Mouse (Mus musculus): ENCODE measurements at regions not wholly inside any gene's neighbourhood (a gene's known extent, or its start where the extent isn't known, plus 50 kb on each side); places are given as distances from the start of the nearest gene placed in this dataset.
"Not testable (repeated sequence)": the region's sequence is repeated elsewhere in the genome, so short reads cannot be mapped to it uniquely, and the experiment has no call there.

DNA sequence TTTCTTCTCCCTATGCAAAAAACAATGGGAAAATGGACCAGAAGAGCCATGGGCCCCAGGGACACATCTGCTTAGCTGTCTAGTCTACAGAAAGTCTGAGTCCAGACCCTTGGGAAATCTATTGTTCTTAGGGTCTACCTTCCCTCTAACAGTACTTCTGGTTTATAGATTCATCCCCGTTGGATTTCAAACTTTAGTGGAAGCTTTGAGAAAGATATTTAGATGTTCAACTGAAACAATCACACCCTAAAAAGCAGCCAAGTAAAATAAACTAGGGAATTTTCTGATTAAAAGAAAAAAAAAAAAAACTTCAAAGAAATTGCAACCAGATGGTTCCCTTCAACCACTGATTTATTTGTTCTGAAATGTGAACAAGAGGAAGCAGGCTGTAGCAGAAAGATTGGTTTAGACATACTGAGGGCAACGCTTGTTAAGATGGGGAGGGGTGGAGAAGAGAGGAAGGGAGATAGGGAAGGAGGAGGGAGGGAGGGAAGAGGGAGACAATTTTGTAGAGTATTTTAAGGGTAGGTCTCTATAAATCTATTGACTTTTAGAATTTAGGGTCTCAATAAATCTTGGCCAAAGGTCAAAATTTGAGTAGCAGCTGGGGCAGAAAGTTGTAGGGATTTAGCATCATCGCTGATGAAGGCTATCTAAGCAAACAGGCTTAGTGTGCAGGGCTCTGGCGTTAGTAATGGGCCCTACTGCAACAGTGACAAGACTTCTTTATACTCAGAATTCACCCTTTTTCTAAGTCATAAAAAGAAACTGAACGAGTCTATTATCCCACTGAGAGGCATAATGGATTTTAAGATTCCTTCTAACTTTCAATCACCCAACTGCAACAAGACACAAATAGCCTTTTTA, 132.3 kb upstream of the Supt20 start:
- ATAC-seq, result no peak
- H3K4me2 ChIP-seq (ENCODE audit: low read length), result no peak overlapping the region
- WGBS, result 69% methylated on average over 5 of the region's 5 CpGs

DNA sequence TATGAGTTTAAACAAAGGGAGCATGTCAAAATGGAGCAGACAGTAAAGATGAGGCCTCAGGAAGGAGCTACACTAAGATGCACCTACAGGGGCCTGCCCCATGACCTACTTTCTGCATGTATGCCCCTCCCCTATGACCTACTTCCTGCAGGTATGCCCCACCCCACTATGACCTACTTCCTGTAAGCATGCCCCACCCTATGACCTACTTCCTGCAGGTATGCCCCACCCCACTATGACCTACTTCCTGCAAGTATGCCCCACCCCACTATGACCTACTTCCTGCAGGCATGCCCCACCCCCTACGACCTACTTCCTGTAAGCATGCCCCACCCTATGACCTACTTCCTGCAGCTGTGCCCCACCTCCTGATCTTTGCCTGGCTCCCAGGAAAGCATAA, 125.3 kb upstream of the Supt20 start:
- no peak for ATAC-seq
- Histone ChIP-seq H3K4me1 (ENCODE audit: control insufficient read depth, insufficient read depth, low read depth, low read length) (no peaks in the 10 kb centered on the region), H3K4me2 (ENCODE audit: low read length) (no peak overlapping the region), H3K27ac (ENCODE audit: low read depth, low read length) (no peak overlapping the region), H3K4me3 (ENCODE audit: low read length) (no peak overlapping the region), H3K9ac (ENCODE audit: low read depth, low read length) (no peak overlapping the region), H3K27me3 (replicated peaks; ENCODE audit: control insufficient read depth, insufficient read depth, low read length) (no peaks in the 10 kb centered on the region), H3K9me3 (ENCODE audit: control insufficient read depth, low read length) (no peaks in the 10 kb centered on the region), H3K36me3 (ENCODE audit: control insufficient read depth, insufficient read depth, low read length) (no peaks in the 10 kb centered on the region)
- WGBS, result 94% methylated on average over 1 of the region's 1 CpGs

More for the DNA sequence above, 132.3 kb upstream of the Supt20 start:
- no peaks in the 10 kb centered on the region for H3K4me1 ChIP-seq (ENCODE audit: control insufficient read depth, insufficient read depth, low read depth, low read length)
- H3K9ac ChIP-seq (ENCODE audit: low read depth, low read length), result no peak overlapping the region
- H3K4me3 ChIP-seq (ENCODE audit: low read length), result no peak overlapping the region
- no peak overlapping the region for H3K27ac ChIP-seq (ENCODE audit: low read depth, low read length)
- no peaks in the 10 kb centered on the region for H3K9me3 ChIP-seq (ENCODE audit: control insufficient read depth, low read length)
- no peaks in the 10 kb centered on the region for H3K36me3 ChIP-seq (ENCODE audit: control insufficient read depth, insufficient read depth, low read length)
- no peaks in the 10 kb centered on the region for H3K27me3 ChIP-seq (replicated peaks; ENCODE audit: control insufficient read depth, insufficient read depth, low read length)

DNA sequence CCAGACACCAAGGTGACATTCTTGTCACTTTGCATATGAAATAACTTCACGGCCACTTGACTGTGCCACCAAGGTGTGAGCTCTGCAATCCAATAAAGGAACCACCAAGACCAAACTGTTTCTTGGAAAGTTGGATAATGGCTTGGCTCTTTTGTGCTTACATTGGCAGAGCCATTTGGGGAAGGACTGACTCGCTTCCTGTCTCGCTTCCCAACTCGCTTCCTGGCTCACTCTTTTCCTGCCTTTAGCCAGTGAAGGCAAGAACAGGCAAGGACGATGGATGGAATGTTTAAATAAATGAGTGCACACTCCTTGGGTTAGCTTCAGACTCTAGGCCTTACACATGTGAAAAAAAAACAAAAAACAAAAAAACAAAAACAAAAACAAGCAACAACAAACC, 124.5 kb upstream of the Supt20 start:
- no peak overlapping the region for H3K4me3 ChIP-seq (ENCODE audit: low read length)
- 89% methylated on average over 5 of the region's 5 CpGs for WGBS
- H3K9me3 ChIP-seq (ENCODE audit: control insufficient read depth, low read length), result no peaks in the 10 kb centered on the region
- no peaks in the 10 kb centered on the region for H3K36me3 ChIP-seq (ENCODE audit: control insufficient read depth, insufficient read depth, low read length)
- H3K27me3 ChIP-seq (replicated peaks; ENCODE audit: control insufficient read depth, insufficient read depth, low read length), result no peaks in the 10 kb centered on the region
- H3K9ac ChIP-seq (ENCODE audit: low read depth, low read length), result no peak overlapping the region
- ATAC-seq, result no peak
- H3K27ac ChIP-seq (ENCODE audit: low read depth, low read length), result no peak overlapping the region
- no peaks in the 10 kb centered on the region for H3K4me1 ChIP-seq (ENCODE audit: control insufficient read depth, insufficient read depth, low read depth, low read length)
- H3K4me2 ChIP-seq (ENCODE audit: low read length), result no peak overlapping the region

DNA sequence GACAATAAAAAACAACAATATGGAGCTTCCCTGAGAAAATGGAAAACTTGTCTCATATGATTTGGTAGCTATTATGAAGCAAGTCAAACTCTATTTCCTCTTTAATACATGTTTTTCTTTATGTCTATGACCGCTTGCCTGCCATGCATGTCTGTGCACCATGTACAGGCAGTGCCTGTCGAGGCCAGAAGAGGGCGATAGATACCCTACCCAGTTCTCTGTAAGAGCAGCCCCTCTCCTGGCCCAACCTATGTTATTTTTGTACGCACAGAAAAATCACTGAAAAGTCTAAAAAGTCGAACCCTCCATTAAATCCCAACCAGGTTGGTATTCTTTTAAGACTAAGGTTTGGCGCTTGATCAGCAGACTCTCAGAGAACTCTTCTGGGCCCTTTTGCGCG, 122.1 kb upstream of the Supt20 start:
- Histone ChIP-seq H3K4me2 (ENCODE audit: low read length) (no peak overlapping the region), H3K9me3 (ENCODE audit: control insufficient read depth, low read length) (no peaks in the 10 kb centered on the region), H3K4me1 (ENCODE audit: control insufficient read depth, insufficient read depth, low read depth, low read length) (no peaks in the 10 kb centered on the region), H3K36me3 (ENCODE audit: control insufficient read depth, insufficient read depth, low read length) (no peaks in the 10 kb centered on the region), H3K4me3 (ENCODE audit: low read length) (no peak overlapping the region), H3K27ac (ENCODE audit: low read depth, low read length) (no peak overlapping the region), H3K9ac (ENCODE audit: low read depth, low read length) (no peak overlapping the region), H3K27me3 (replicated peaks; ENCODE audit: control insufficient read depth, insufficient read depth, low read length) (no peaks in the 10 kb centered on the region)
- WGBS, result 77% methylated on average over 8 of the region's 8 CpGs
- no peak for ATAC-seq

DNA sequence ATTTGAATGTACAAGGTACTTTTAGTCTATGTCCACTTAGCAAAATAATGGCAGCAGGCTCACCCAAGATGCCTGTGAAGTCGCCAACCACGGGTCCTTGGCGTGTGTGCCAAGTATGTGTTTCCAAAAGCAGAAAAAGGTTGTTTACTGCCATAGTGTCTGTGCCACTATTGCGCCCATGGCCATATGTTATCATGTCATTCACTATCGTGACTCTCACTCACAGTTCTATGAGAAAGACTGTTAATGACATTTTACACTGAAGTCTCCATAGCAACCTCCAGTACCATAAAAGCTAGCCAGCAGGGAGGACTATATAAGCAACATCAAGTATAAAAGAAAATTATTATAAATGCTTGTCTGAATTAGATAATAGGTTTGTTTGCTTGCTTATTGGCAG, 114.8 kb upstream of the Supt20 start:
- ATAC-seq, result no peak
- Histone ChIP-seq H3K4me1 (ENCODE audit: control insufficient read depth, insufficient read depth, low read depth, low read length) (no peaks in the 10 kb centered on the region), H3K9me3 (ENCODE audit: control insufficient read depth, low read length) (peaks cover 5% of the 10 kb centered on the region; the same call in 1 of the 2 replicates), H3K4me2 (ENCODE audit: low read length) (no peak overlapping the region), H3K9ac (ENCODE audit: low read depth, low read length) (no peak overlapping the region), H3K27ac (ENCODE audit: low read depth, low read length) (no peak overlapping the region), H3K27me3 (replicated peaks; ENCODE audit: control insufficient read depth, insufficient read depth, low read length) (no peaks in the 10 kb centered on the region), H3K4me3 (ENCODE audit: low read length) (no peak overlapping the region), H3K36me3 (ENCODE audit: control insufficient read depth, insufficient read depth, low read length) (no peaks in the 10 kb centered on the region)
- 79% methylated on average over 5 of the region's 5 CpGs for WGBS

DNA sequence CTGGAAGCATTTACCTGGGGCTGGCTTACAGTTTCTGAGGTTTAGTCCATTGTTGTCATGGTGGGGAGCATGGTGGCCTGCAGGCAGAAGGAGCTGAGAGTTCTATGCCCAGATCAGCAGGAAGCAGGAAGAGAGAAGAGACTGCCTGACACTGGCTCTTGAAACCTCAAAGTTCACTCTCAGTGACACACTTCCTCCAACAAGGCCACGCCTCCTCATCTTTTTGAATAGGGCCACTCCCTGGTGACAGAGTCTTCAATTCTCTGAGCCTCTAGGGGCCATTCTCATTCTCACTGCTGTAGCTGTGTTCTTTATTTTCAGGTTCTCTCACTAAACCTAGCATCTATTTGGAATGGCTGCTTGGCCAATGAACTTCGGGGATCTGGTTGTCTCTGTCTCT, 113.2 kb upstream of the Supt20 start:
- H3K36me3 ChIP-seq (ENCODE audit: control insufficient read depth, insufficient read depth, low read length), result no peaks in the 10 kb centered on the region
- H3K9me3 ChIP-seq (ENCODE audit: control insufficient read depth, low read length), result peaks cover 5% of the 10 kb centered on the region; the same call in 1 of the 2 replicates
- ATAC-seq, result no peak
- WGBS, result 98% methylated on average over 2 of the region's 2 CpGs
- no peak overlapping the region for H3K9ac ChIP-seq (ENCODE audit: low read depth, low read length)
- H3K27me3 ChIP-seq (replicated peaks; ENCODE audit: control insufficient read depth, insufficient read depth, low read length), result no peaks in the 10 kb centered on the region
- no peak overlapping the region for H3K4me2 ChIP-seq (ENCODE audit: low read length)
- H3K27ac ChIP-seq (ENCODE audit: low read depth, low read length), result no peak overlapping the region
- no peak overlapping the region for H3K4me3 ChIP-seq (ENCODE audit: low read length)
- H3K4me1 ChIP-seq (ENCODE audit: control insufficient read depth, insufficient read depth, low read depth, low read length), result no peaks in the 10 kb centered on the region

DNA sequence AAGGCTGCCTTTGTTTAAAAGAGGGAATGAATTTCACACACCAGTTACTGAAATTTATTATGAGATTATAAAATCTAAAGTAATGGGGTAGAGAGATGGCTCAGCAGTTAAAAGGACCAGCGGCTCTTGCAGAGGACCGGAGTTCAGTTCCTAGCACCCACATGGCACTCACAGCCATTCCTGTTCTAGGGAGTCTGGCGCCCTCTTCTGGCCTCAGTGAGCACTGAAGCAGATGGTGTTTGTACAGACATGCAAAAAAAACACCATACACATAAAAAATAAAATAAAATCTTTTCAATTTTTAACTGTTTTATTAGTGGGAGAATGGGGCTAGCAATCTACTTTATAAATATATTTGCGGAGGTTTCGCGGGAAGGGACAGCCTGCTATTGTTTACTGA, 112.3 kb upstream of the Supt20 start:
- no peak overlapping the region for H3K27ac ChIP-seq (ENCODE audit: low read depth, low read length)
- H3K36me3 ChIP-seq (ENCODE audit: control insufficient read depth, insufficient read depth, low read length), result no peaks in the 10 kb centered on the region
- WGBS, result 91% methylated on average over 6 of the region's 6 CpGs
- no peak overlapping the region for H3K4me3 ChIP-seq (ENCODE audit: low read length)
- no peaks in the 10 kb centered on the region for H3K4me1 ChIP-seq (ENCODE audit: control insufficient read depth, insufficient read depth, low read depth, low read length)
- H3K4me2 ChIP-seq (ENCODE audit: low read length), result no peak overlapping the region
- no peak overlapping the region for H3K9ac ChIP-seq (ENCODE audit: low read depth, low read length)
- peaks cover 5% of the 10 kb centered on the region; the same call in 1 of the 2 replicates for H3K9me3 ChIP-seq (ENCODE audit: control insufficient read depth, low read length)
- no peak for ATAC-seq
- no peaks in the 10 kb centered on the region for H3K27me3 ChIP-seq (replicated peaks; ENCODE audit: control insufficient read depth, insufficient read depth, low read length)

DNA sequence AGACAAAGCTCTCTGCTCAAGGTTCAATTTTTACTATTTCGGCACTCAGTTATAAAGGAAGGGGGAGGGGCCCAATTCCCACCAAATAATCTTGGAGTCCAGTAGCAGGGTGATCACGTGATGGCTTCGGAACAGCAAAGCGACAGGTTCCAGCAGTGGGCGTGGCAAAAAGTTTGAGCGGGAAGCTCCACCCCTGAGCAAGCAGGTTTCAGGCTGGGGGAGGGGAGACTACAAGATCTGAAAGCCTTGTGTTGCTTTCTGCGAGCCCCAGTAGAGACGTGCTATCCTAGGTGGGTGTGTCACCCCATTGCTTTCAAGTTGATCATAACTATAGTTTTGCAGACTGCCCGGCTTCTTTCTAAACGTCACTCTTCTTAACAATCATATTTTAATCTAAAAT, 106.8 kb upstream of the Supt20 start:
- not testable (repeated sequence) for H3K4me1 ChIP-seq (ENCODE audit: control insufficient read depth, insufficient read depth, low read depth, low read length); H3K27ac ChIP-seq (ENCODE audit: low read depth, low read length); H3K27me3 ChIP-seq (replicated peaks; ENCODE audit: control insufficient read depth, insufficient read depth, low read length); H3K4me2 ChIP-seq (ENCODE audit: low read length); ATAC-seq; H3K36me3 ChIP-seq (ENCODE audit: control insufficient read depth, insufficient read depth, low read length); H3K9ac ChIP-seq (ENCODE audit: low read depth, low read length); H3K4me3 ChIP-seq (ENCODE audit: low read length); H3K9me3 ChIP-seq (ENCODE audit: control insufficient read depth, low read length)
- WGBS, result 87% methylated on average over 9 of the region's 10 CpGs

DNA sequence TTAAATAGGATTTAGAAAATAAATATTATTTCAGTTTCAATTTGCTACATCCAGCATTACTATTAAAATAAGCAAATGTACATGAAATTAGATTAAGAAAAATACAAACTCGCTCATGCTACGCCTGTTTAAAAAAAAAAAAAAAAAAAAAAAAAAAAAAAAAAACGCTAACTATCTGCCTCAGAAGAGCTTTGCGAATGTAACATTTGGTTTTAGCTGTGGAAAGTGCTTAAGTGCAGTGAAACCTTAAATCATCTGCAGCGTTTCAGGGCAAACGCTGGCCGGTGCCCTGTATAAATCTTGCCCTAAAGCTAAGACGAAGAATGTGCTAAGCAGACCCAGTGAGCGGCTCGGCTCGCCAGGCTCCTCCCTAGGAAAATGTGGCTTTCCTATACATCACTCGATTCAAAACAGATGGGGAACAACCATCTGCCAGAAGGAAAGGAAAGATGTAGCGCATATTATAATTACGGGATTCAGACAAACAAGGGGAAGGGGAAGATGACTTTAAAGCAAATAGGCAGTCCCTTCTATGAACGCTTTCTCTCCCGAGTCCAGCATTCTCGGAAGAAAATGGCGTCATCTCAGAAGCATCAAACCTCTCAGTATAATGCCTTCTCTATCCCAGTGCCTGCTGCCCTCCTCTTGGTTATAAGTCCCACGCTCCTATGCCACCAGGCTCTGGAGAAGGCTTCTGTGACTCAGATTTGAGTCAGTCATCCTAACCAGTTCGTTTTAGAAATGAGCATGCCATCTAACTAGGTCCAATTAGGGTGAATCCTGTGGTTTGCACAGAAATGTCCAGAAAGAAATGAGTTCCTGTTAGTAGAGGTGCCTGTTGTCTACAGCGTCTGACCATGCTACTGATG, 105.2 kb upstream of the Supt20 start:
- H3K36me3 ChIP-seq (ENCODE audit: control insufficient read depth, insufficient read depth, low read length), result no peaks in the 10 kb centered on the region
- WGBS, result 73% methylated on average over 21 of the region's 21 CpGs
- H3K4me1 ChIP-seq (ENCODE audit: control insufficient read depth, insufficient read depth, low read depth, low read length), result no peaks in the 10 kb centered on the region
- no peak overlapping the region; the same call in 1 of the 2 replicates for H3K9ac ChIP-seq (ENCODE audit: low read depth, low read length)
- H3K27me3 ChIP-seq (replicated peaks; ENCODE audit: control insufficient read depth, insufficient read depth, low read length), result no peaks in the 10 kb centered on the region
- H3K4me2 ChIP-seq (ENCODE audit: low read length), result peak overlapping the region; percentile 35; the same call in 1 of the 2 replicates
- H3K4me3 ChIP-seq (ENCODE audit: low read length), result no peak overlapping the region
- H3K27ac ChIP-seq (ENCODE audit: low read depth, low read length), result peak overlapping the region; percentile 44; the same call in 1 of the 2 replicates
- no peaks in the 10 kb centered on the region; the same call in 1 of the 2 replicates for H3K9me3 ChIP-seq (ENCODE audit: control insufficient read depth, low read length)
- ATAC-seq, result no peak

Data from hindbrain, embryonic 16.5 days (tissue).